ENCODE assay signal across 25 mouse cellular contexts in the genomic region with DNA sequence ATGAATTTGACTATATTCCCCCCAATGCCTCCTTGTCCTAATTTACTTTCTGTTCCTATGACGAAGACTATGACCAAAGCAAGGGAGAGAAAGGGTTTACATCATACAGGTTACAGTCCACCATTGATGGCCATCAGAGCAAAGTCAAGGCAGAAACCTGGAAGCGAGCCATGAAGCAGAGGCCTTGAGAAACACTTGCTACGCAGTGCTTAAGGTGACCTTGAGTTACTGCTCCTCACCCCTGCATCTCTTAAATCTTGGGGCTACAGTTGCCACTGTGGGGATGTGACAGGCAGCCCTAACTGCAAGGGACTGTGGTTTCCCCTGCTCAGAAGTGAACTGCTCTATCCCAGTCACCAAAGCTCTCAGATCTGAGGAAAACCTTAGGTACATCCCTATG. TPM values are rescaled to one million over a fixed set of nuclear protein-coding genes. Genes with fewer than 3 reads are reported as not detected.
"Had no signal": no experiment of that assay in that cellular context is flagged by ENCODE, and none has a peak within 500 bp of the region (broad histone marks: within the 10 kb centered on the region; RNA-seq: fewer than 3 reads in every experiment).

No protein-coding gene starts in this region.

- H3K27ac ChIP-seq: hindbrain, embryonic 13.5 days; hindbrain, embryonic 15.5 days; hindbrain, postnatal 0 days; limb, embryonic 13.5 days; liver, embryonic 13.5 days had no signal

- H3K4me3 ChIP-seq: gastrocnemius, adult 2 months; heart, adult 2 months; heart, embryonic 13.5 days; heart, embryonic 15.5 days; hindbrain, embryonic 13.5 days; hindbrain, embryonic 15.5 days; kidney, embryonic 15.5 days; limb, embryonic 13.5 days; limb, embryonic 15.5 days; liver, embryonic 13.5 days had no signal

- H3K27me3 ChIP-seq: heart, embryonic 13.5 days; heart, embryonic 15.5 days; hindbrain, embryonic 13.5 days; hindbrain, embryonic 15.5 days; kidney, embryonic 15.5 days; limb, embryonic 13.5 days; limb, embryonic 15.5 days; liver, embryonic 13.5 days had no signal

- H3K36me3 ChIP-seq: heart, embryonic 13.5 days; heart, embryonic 15.5 days; hindbrain, embryonic 13.5 days; hindbrain, embryonic 15.5 days; kidney, embryonic 15.5 days; limb, embryonic 13.5 days; limb, embryonic 15.5 days; liver, embryonic 13.5 days had no signal

- DNase-seq: gastrocnemius, adult 2 months; gastrocnemius, postnatal 10 days; gastrocnemius, postnatal 25 days; heart, adult 11 months; heart, adult 2 months; heart, postnatal 14 days; heart, postnatal 36 days; kidney, adult 11 months; kidney, adult 2 months; kidney, adult 9 months; kidney, postnatal 14 days; kidney, postnatal 36 days; layer of hippocampus, adult 9-11 months; layer of hippocampus, postnatal 36 days; left cerebral cortex, postnatal 4 days; liver, embryonic 13.5 days had no signal

RNA-seq across cellular contexts. Expression of a gene that starts 15.6 kb away (rescaled TPM):
- total RNA-seq: hematopoietic stem cell, adult 5-6 weeks had no signal
